Mouse (Mus musculus) adrenal gland, postnatal 4 days (tissue): Measurements from ENCODE around the gene Pphln1. TPM values are rescaled to one million over a fixed set of nuclear protein-coding genes. Genes with fewer than 3 reads are reported as not detected.
A peak's percentile ranks its signal among the peaks of the same experiment; 100 is the strongest.

Source experiments
- DNase-seq, 2 experiments: peaks; one replicate each; pipeline ENCODE4 v3.0.0; 2021 to 2022; ENCODE audit warnings: low spot score in 2 of 2, mixed read lengths in 2 of 2
- total RNA-seq, 2 experiments: library from RNA; stranded (reverse); gene quantifications; 2 replicates each; pipeline ENCODE4 v1.2.3; 2021

Gene Pphln1
- total RNA-seq, 2 experiments from 2014 or later = 40.6 to 44.6 TPM

DNA sequence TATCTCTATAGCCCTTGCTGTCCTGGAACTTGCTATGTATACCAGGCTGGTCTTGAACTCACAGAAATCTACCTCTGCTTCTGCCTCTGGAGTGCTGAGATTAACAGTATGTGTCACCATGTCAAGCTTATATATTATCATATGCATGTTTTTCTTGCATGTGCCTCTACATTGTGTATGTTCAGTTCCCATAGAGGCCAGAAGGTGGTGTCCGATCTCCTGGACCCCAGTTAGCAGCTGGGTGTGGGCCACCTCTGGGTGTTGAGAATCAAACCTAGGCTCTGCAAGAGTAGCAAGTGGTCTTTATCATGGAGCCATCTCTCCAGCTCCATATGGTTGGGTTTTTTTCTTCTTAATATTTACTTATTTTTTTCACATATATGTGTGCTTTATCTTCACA lies 24.4 kb downstream of the Pphln1 start:
- DNase-seq = no peak

DNA sequence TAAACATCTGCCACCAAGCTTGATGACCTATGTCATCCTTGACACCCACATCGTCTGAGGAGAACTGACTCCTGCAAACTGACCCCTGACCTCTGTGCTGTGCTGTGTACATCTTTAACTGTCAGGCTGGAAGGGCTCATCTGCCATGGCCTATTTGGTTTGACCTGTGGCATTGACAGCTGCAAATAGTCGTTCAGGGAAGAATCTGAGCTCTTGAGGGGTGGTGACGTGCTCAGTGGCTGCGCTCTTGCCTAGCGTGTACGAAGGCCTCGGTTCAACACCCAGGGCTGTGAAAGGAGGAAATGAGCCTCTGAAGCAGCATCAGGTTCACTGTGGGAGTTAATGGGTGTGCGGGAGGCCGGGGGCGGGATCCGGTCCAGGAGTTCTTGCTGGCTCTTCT lies 35.7 kb downstream of the Pphln1 start:
- DNase-seq = no peak

DNA sequence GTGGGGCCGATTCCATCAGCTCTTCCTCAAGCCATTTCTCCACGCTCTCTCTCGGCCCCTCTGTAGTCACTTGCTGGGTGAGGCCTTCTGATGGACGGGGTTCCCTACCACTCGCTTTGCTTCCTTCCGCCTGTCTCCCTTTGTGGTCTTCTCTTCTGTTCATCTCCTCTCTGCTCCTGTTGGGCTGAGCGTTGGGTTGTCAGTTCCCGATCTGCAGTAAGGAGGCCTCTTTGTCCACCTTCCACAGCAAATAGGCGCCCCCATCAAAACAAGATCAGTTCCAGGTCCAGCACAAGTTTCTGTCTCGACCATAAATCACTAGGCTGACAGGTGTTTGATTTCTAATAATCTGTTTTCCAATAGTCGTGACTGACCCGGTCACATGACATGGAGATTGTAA lies 37.8 kb downstream of the Pphln1 start:
- DNase-seq = no peak

DNA sequence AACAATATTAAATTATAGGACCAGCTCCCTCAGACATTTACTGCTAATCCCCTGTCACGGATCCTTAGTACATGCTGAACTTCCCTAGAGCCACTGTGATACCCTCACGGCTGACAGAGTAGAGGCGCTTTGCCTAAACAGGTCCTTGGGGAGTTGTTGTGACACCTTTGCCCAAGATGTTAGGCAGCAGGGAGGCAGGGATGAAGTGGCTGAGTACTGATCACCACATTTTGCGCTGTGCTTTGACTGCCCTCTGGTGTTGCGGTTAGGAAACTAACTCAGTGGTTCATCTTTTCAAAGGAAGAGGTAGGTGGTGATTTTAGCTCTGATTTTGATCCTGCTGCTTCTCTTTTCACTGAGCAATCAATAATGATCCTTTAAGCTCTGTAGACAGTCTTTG lies 40.5 kb downstream of the Pphln1 start:
- peak in 1 of 2 experiments; percentile 20 for DNase-seq

DNA sequence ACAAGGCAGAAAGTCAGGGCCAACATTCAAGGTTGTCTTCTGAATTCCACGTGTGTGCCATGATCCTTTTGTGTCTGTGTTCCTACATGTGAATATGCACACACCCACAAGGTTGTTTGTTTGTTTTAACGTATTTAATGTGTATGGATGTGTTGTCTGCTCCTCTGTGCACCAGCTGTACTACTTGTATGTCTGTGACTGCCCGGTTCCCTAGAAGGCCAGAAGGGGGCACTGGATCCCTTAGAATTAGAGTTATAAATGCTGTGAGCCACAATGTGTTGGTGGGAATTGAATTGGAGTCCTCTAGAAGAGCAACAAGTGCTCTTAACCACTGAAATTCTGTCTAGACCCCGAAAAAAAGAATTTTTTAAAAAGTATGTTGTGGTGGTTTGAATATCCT lies 44.1 kb downstream of the Pphln1 start:
- no peak for DNase-seq

DNA sequence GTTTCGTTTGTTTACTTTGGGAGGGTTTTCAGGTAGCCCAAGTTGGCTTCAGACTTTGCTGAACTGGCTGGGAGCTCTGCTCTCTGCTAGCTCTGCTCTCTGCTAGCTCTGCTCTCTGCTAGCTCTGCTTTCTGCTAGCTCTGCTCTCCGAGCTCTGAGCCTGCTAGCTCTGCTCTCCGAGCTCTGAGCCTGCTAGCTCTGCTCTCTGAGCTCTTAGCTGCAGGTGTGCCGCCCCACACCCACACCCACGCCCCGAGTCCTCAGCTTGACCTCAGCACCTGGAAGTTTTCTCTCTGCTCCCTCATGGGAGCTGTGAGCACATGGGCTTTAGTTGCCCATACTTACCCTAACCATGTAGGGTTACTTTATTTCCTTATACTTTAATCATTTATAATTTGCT lies 45.5 kb downstream of the Pphln1 start:
- DNase-seq = no peak

DNA sequence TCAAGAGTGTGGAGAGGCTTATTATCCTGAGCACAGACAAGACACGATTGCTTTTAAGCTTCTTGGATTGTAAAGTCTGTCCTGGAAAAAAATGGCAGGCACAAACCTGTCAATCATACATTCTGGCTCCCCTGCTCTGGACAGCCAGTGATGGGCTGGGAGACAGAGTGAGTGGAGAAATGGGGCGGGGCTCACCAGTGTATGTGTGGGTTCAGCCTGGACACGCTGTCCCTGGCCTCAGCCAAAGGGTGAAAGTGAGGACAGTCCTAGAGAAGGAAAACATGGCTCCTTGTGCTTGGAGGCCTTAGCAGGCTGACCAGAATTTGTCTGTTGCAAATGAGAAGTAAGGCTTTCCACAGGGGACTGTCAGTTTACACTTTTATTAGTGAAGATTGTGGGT lies 50.7 kb downstream of the Pphln1 start:
- DNase-seq = no peak

DNA sequence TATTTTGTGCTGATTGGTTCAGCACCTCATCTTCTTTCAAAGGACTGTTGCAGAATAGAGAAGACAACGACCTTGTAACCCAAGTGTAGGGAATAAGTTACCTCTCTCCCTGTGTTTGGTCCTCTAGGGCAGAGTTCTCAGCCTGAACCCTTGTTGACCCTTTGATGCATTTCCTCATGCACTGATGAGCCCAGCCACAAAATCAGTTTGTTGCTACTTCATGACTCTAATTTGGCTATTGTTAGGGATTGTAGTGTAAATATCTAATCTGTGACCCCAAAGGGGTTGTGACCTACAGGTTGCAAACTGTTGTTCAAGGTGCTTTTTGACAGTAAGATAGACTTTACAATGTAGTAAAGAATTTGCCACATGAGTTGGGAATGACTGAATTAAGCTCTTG lies 55.1 kb downstream of the Pphln1 start:
- DNase-seq = no peak

DNA sequence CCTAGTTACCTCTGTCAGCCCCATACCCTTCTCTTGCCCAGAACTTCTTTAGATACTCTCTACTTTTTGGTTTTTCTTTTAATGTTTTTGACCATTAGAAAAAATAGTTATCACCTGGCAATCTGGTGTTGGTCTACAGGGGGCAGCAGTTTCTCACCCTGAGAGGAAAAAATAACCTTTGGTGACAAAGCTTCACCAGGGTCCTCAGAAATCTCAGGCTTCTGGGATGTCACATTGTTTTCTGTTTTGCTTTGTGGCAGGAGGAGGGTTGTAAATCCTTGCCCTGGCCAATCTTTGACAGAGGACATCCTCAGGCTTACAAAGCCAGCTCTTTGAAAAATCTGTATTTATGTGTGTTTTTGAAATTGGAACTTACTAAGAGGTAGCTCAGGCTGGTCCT lies 57.9 kb downstream of the Pphln1 start:
- DNase-seq = no peak

DNA sequence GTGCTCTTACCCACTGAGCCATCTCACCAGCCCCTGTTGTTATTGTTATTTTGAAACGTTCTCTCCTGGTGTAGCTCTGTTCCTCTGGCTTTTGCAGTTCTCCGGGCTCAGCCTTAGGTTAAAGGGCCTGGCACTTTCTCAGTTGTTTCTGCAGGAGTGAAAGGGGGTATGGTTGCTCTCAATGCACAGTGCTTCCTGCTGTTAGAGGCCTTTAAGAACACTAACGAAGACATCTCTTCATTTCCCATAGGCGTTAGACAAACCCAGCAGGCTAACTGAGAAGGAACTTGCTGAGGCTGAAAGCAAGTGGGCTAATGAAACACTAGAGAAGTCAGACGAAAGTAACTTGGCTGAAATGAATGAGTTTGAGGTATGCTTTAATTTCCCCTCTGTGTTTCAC lies 61.3 kb downstream of the Pphln1 start:
- no peak for DNase-seq

DNA sequence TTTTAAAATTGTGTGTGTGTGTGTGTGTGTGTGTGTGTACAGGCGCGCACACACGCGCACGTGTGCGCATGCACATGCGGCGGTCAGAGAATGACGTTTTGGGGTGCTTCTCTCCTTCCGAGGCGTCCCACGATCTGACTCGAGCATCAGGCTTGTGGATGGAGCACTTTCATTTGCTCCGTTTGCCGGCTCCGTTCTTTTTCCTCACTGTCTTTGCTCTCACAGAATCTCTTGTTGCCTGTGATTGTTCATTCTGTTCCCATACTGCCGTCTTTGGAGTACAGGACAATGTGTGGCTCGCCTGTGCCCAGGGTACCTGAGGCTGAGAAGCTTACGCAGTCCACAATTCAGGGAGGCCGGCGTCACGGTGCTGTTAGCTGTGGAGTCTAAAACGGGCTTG lies 62.9 kb downstream of the Pphln1 start:
- no peak for DNase-seq

DNA sequence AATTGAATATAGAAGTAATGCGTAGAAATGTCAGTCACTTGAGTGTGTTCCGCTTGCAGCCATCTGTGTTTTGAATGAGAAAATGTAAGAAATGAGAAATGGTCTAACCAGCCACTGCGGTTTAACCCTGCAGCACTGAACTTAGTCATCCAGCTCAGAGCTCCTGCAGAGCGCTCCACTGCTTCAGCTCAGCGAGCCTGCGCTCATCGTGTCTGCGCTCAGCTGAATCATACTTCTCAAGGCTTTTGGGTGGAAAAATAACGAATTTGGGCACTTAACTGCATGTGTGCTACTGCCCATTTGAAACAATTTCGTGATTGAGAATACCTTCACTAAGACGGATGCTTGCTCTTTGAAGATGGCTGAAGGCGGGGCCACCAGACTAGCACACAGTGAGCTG lies 73.5 kb downstream of the Pphln1 start:
- no peak for DNase-seq

DNA sequence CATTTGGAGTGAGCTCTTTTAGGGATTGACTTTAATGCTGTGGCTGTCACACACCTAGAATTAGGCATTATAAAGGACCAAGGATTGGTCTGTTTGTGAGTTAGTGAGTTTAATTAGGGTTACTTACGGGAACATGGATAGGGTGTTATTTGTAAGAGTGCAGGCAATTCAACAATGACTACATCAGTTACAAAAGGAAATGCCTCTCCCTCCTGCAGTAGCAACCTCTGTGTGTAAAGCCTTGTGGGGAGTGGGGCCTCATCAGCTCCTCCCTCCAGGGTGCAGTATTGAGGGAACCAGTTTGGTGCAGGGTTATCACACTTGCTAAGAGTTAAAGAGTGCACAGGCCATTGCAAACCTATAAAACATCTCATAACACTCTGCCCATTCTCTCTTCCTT lies 73.9 kb downstream of the Pphln1 start:
- no peak for DNase-seq

DNA sequence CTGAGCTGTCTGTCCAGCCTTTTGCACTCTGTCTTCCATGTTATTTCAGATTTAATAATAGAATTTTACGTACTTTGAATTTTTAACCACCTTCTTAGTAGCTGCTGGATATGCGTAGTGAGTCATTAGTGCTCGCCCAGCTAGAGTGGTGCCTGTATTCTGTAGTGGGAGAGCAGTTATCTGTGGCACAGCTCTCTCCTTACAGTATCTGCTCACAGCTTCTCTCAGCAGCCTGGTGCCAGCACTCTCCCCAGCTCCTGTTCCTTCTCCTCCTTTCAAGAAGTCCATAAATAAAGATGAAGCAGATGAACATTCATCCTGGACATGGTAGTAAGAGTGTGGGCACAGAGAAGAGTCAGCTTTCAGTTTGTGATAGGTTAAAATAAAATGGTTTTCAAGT lies 76.1 kb downstream of the Pphln1 start:
- DNase-seq = no peak

DNA sequence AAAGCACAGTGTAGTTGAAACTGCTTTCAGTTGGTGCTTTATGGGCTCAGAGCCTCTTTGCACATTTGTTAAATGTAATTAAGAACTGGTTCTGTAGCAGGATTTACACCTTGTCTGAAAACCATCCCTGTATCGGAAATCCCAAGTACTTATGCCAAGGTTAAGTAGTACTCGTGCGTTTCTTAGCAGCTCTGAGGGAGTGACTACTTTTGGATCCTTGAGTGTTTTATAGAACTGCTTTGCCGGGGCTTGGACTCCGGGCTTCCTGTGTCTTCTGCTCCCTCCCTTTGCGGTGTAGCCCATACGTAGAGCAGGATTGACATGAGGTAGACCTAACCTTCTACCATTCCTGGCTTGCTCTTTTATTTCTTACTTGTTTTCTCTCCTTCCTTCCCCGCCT lies 77.5 kb downstream of the Pphln1 start:
- no peak for DNase-seq

DNA sequence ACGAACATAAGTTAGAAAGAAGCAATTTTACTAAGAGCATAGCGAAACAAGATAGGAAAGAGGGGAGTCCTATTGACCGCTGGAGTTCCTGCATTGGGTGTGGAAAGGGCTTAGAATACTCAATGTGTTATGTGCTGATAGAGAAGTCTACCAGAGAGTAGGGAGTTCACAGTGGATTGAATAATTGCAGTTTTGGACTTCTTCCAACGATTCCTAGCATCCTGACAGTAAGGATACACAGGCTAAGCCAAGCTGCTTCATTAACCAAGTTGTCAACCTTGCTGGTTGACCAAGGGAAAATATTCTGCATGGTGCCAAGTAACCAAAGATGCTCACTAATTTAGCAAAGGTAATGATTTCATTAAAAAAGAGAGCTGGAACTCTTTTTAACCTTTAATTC lies 79.6 kb downstream of the Pphln1 start:
- DNase-seq = no peak

DNA sequence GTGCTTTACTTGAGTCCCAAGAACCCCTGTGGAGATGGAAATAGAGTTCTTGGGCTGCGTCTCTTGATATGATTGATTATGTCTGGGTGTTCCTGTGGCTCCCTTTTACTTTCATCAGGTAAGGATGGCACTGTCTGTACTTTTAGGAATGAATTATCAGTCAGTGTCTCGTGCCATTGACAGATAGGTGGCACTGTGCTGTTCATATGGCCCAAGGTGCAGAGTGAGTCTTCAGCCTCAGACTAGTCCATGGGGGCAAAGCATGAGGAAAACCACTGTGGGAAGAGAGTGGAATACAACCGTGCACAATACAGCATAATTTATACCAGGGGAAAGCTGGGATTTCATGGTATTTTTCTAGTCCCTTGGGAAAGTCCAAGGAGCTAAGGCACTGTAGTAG lies 80.5 kb downstream of the Pphln1 start:
- DNase-seq = no peak

DNA sequence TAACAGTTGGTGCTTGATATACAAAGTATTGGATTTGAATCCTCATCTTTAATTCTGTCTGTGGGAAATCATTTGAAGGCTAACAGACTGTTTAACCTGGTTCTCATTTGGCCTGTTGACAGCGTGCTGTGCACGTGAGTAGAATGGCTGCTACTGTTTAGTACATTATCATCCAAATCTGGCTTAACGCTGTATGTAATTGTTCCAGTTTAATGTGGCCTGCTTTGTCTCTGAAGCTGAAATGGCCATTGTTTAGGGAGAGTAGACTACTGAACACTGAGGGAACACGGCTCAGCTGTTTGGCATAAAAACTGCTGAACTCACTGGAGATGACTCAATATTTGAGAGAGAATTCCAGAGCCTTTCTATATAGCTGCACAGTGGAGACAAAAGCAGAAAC lies 81.3 kb downstream of the Pphln1 start:
- DNase-seq = no peak

DNA sequence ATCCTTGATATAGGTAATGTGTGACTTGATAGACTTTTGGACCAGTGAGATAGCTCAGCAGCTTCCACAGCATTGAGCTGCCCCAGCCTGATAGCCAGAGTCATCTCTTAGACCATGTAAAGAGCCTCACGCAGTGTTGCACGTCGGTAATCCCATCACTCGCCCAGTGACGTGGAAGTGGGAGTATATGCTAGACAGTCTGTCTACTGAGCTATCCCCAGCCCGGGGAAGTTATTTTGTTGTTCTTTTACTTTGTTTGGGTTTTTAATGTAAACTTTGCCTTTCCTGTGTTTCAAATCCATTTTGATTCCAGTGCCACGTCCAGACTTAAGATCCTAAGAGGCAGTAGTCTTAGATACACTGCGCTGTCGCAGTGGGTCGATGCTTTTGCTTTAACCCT lies 83.0 kb downstream of the Pphln1 start:
- DNase-seq = no peak

DNA sequence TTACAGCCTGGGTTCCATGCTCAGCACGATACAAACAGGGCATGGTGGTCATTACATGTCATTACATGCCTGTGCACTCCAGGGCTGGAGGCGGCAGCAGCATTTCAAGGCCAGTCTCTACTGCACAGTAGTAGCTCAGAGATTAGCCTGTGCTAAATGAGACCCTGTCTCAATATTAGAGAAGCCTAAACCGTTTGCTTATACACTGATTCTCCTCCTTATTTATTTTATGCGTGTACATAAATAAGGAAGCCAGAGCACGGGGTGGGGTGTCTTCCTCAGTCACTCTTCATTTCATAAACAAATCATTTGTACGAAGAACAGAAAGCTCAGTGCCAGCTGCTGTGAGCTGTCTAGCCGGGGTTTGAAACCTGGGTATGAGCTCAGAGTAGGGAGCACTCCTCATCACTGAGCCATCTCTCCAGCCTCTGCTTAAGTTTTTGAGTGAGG lies 86.1 kb downstream of the Pphln1 start:
- DNase-seq = no peak

DNA sequence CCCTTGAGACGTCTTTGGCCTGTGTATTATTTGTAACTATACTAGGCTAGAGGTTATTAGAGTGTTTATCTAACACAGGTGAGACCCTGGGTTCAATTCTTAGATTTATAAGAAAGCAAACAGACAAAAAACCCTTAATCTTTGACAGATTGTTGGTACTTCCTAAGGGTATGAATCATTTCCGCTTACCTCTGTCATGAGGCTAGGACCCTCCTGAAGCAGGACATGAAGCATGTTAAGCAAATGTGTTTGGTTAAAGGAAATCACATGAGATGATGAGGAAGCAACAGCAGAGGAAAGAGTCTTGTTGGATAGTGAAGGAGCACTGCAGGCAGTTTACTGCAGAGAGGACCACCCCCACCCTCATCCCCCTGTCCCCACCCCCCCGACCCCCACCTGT lies 87.1 kb downstream of the Pphln1 start:
- no peak for DNase-seq

DNA sequence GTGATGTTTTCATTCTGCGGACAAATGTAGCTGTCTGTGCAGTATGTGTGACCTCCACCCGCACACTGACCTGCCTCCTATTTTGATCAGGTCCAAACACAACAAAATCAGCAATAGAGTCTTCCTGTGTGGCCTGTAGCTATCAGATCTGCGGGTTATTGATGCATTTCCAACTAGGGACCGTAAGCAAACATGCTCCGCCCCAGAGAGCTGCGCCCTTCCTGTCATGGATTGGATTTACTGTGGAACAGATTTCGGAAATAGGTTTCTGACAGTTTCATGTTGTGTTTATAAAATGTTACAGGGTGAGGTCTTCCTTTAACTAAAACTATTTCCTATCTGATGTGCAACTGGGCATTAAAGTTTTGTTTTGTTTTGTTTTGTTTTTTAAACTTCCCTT lies 87.9 kb downstream of the Pphln1 start:
- no peak for DNase-seq

DNA sequence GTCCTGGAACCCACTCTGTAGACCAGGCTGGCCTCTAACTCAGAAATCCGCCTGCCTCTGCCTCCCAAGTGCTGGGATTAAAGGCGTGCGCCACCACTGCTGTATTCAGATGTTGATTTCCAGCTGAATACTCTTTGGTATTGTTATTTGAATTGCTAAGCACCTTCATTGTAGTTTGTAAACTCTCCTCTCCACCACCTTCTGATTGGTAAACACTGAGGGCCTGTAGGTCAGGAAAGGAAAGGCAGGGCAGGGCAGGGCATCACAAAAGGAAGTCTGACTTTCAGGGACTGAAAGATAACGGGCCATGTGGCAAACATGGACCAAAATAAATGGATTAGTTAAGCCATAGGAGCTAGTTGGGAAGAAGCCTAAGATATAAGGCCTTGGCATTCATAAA lies 91.4 kb downstream of the Pphln1 start:
- no peak for DNase-seq

DNA sequence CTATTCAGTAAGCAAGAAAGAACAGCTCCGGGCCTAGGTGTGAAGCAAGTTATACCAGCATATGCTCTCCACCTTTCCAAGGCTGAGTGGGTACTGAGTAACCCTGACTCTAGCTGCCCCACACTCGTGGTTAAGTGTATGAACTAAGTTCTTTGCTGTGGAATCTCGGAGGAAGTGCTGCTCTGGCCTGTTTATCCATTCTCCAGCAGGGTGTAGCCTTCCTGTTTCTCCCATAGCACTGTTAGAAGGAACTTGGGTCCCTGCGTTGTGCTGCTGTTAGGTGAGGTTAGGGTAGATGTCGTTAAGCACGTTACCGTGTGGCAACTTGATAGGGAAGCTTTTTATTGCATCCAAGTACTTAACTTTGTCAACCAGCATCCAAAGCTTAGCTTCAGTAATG lies 96.5 kb downstream of the Pphln1 start:
- DNase-seq = no peak
